Mouse (Mus musculus) kidney, postnatal 14 days (tissue): ENCODE data around the gene Uggt2.

Experiments used
- DNase-seq: peaks from one replicate; pipeline ENCODE4 v3.0.0; 2022; ENCODE audit warnings: mixed read lengths

Uggt2 gene

DNA sequence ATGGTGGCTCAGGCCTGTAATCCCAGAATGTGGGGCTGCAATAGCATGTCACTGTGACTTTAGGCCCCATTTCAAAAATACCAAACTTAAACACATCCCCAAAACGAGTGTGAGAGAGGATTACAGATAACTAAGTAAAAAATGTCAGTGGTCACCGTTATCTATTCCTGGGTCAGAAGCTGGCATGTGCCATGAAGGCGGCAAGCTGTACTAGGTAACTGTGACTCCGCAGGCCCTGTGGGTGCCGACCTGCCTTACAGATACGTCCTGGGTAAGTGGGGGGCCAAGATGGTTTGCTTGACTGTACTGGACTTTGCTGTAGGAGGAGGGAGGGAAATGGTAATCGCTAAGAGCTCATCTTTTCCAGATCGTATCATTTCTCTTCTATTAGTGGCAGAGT is 118.3 kb downstream of the Uggt2 start:
- DNase-seq, result no peak

DNA sequence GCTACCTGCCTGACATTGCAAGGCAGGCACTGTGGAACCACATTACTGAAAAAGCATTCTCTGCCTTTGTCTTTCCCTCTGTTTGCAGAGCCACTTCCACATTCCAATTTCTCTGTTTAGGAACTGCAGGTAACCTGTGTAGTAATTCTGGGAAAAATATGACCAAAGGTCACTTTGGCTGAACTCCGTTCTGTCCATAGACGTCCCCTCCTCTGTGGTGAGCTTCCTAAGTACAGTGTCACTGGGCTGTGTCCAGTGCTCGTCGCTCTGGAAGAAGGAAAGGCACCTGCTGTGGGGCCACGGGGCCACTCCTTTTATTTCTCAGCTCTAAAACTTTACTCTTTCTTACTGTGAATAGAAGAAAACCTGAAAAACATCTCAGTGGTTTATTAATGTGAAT is 118.9 kb downstream of the Uggt2 start:
- DNase-seq, result peak; percentile 8

DNA sequence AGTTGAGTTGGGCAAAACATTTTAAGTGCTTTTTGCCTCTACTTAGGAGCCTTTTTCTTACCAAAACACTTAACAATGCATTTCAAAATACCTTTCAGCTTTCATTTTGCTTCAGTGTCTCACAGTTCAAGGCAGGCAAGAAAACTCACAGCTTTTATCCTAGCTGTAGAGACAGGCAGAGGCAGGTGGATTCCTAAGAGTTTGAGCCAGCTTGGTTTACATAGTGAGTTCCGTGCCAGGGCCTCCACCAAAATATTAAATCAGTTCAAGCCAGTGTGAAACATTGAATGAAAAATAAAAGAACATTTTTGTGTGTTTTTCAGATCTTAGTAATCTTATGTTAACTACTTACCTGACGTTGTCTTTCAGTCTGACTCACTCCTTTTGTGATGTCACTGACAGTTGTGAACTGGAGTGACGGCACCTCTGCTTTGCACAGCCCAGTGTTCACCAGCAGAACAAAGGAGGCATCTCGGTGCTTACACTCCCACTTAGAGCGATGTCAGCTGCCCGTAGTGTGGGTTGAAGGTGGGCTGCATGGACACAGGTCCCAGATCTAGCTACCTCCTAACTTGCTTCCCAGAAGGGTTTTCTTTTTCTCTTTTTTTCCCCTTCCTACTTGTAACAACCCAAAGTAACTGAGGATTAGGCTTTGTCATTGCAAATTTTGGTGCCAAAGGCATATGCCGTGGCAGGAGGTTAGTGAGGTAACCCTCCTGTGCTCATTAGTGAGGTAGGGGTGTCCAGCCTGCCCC is 119.5 kb downstream of the Uggt2 start:
- no peak for DNase-seq

DNA sequence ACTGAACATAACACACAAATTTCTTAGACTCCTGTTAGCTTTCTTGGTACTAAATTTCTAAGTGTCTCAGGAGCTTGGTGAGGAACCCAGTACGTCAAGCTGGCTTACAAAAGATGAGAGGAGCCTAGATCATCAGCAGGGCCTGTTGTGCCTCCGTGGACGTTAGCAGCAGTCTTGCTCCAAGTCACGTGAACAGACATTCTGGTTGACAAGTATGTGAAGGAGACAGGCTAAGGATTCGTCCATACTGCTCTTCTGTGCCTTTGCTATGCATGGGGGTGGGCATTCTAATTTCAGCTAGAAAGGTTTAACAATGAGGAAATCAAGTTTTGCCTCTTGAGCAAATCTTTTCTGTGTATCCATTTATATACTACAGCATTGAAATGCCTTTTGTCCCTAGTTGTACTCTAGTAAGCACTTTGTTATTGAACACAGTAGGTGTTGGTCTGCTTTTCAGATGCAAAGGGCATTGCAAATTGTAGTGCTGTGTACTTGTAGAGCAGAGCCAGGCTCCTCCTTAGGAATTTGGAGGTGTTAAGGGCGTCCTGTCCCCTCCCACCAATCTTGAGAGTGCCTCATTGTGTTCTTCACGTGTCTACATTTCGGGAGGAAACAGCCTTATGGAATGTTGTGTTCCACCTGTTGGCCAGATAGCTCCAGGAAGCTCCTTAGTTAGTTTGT is 122.0 kb downstream of the Uggt2 start:
- DNase-seq, result no peak

DNA sequence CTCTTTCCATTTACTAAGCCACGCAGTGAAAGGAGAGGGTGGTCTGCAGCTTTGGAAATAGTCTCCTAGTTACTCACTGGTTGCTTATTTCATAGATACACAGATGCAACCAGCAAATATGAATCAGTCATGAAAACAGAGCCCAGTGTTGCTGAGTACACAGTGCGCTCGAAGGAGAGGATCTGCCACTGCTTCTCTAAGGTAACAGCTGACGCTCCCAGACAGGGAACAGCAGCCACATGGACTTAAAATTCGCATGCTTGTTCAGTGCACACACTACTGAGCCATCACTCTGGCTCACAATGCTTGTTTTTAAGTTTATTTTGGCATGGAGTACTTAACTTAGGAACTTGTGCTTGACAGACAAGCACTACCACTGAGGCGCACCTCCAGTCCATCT is 127.0 kb downstream of the Uggt2 start:
- DNase-seq, result no peak

DNA sequence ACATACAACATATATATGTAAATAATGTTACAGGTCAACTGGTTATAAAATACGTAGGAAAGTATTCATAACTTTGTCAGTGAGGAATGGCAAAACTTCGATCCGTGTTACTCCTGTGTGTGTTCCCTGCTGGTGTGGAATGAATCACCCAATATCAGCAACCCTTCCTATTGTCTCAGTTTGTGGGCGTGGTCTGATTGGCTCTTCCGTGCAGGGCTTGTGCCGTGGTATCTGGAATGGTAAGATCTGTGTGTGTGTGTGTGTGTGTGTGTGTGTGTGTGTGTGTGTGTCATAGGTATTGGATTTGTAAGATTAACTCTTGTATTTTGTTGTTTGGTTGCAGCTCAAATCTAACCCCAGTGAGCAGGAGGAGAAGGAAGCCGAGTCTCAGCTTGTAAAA is 131.6 kb downstream of the Uggt2 start:
- DNase-seq, result no peak

DNA sequence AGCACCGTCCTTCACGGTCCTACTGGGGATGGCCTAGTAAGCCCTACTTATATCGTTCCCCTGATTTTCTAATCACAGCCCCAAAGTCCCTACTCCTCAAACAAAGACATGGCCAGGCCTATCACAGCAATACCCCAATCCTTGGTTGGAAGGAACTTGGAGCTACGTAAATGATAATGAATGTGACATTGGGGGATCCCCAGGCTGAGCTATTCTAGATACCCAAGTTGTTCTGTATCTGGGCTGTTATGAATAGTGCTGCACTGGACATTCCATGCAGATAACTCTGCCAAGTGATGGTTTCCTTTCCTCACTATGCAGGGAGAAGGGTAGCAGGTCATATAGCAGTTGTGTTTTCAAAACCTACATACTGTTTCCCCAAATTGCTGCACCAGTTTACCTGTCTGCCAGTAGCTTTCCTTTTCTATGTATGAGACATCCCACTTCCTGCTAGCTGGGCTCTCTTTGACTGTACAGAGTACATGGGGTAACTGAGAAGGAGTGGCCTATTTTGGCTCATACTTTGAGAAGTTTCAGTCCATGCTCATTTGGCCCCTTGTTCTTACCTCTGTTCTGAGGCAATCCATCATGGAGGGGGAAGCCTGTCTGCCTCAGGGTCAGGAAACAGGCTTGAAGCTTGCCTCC is 133.8 kb downstream of the Uggt2 start:
- DNase-seq, result no peak

DNA sequence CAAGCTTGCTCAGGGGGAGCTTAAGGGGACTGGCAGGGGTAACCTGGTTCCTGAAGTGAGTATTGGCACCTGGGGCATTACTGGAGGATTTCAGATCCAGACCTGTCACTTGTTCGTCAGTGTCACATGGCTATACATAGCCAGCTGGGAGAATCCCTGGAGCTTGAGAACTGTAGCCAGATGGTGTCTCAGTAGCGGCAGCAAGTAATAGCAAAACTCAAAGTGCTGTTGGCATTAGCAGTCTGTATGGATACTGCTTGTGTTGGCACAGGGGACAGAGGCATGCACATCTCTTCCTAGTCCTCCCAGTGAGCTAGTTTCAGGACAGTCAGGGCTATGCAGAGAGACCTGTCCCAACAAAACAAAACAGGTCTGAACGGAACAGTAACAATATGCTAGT is 141.2 kb downstream of the Uggt2 start:
- no peak for DNase-seq

DNA sequence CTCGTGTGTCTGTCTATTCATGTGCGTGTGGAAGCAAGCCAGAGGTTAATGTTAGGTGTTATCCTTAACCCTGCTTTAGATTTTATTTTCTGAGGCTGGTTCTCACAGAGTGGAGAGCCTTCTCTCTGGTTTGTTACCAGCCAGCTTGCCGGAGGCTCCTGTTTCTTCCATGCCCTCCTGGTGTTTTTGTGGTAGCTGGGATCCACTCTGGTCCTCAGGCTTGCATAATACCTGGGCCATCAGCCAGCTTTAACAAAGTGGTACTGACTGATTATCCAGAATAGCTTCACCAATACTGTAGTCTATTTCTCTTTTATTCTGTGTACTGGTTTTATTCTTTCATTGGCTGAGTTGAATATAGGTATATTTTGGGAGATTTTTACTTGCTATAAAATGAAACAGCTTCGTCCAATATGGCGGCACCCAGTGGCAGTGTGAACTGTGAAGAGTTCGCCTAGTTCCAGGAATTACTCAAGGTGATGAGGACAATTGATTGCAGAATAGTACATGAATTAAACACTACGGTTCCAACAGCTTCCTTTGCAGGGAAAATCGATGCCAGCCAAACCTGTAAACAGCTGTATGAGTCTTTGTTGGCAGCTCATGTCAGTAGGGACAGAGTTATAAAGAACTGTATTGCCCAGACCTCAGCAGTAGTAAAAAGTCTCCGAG is 147.2 kb downstream of the Uggt2 start:
- DNase-seq, result no peak

DNA sequence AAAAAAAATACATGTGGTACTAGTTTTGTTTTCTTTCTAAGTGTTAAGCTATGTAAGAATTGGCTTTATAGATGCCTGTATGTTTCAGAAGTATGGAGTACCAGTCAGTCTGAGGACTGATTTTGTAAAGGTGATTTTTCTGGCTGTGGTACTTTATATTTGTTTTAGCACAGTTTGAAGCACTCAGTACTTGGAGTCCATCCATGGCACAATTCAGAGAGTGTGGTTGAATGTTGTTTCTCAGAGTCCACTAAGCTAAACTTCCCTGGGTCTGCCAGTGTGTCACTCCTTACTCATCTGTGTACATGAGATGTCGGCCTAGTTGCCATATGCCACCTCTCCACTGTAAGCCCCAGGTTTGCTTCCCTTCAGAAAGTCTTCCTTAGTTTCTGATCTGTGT is 150.4 kb downstream of the Uggt2 start:
- DNase-seq, result no peak

DNA sequence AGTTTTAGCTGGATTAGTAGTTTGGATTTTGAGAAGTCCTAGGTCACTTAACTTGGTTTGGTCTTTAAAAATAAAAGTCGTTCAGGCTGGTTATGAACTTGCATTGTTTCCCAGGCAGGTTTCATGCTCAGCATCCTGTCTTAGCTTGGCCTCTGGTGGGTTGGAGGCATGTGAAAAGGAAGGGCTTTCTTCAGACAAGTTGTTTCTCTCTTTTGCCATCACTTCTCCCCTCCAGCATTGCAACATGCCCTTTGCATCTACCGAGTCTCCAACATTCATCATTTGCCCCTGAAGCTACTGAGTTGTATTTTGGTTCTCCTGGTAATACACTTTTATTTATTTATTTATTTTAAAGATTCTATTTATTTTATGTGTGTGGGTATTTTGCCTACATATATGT is 154.5 kb downstream of the Uggt2 start:
- no peak for DNase-seq

DNA sequence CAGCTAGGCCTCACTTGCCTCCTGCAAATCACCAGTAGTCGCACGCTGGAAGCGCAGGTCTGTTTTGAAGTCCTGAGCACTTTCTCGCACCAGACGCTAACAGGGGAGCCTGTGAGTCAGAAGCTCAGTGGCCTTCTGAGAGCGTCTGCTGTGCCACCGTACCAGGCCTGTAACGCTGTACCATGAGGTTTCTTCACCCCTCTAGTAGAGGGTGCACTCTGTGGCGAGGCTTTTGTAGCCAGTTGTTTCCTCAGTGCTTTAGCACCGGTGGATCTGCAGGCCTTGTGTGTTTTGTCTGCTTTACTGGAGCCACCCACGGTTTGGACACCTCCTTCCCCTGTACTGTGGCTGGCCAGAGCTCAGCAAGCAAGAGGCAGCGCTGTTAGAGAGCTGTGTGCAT is 157.2 kb downstream of the Uggt2 start:
- no peak for DNase-seq

DNA sequence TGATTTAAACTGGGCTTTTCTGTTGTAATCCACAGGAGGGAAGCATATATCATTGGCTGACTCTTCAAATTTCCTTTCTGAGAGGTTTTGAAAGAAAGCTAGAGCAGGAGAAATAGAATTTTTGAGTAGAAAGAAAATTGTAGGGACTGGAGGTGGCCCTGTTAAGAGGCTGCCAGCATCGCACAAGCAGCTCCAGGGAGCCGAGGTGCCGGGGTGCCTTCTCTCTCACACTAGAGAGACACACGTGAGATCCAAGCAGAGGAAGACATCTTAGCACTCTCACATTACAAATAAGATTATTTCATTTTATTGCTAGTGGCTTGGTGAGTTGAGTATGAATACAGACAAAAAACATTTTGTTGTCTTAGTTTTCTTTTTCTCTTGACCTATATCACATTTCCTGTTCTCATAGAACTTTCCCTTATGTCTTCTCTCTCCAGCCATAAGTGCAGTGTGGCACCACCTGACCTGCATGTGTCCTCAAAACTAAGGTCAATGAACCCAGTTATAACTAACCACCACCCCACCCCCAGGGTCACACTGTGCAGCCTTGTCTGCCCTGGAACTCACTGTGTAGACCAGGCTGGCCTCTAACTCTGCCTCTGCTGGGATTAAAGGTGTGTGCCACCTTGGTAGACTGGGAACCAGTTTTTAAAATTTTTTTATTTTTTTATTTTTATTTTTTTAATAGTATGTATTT is 158.3 kb downstream of the Uggt2 start:
- no peak for DNase-seq

DNA sequence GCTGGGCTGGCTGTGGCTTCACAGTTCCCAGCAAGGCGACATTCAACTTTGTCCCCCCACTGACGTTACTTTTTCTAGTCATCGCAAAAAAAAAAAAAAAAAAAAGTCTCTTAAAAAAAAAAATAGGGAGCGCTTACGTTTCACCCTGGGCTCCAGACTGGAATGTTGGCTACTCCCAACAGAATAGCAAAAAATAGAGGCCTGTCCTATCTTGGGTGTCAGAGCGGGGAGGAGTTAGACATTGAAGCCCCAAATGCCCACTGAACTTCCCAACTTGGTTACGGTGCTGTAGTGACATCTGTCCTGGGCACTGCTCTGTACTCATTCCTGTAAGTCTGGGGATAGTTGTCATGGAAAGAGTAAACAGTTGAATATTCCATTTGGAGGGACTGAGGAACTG is 160.7 kb downstream of the Uggt2 start:
- peak; percentile 22 for DNase-seq

DNA sequence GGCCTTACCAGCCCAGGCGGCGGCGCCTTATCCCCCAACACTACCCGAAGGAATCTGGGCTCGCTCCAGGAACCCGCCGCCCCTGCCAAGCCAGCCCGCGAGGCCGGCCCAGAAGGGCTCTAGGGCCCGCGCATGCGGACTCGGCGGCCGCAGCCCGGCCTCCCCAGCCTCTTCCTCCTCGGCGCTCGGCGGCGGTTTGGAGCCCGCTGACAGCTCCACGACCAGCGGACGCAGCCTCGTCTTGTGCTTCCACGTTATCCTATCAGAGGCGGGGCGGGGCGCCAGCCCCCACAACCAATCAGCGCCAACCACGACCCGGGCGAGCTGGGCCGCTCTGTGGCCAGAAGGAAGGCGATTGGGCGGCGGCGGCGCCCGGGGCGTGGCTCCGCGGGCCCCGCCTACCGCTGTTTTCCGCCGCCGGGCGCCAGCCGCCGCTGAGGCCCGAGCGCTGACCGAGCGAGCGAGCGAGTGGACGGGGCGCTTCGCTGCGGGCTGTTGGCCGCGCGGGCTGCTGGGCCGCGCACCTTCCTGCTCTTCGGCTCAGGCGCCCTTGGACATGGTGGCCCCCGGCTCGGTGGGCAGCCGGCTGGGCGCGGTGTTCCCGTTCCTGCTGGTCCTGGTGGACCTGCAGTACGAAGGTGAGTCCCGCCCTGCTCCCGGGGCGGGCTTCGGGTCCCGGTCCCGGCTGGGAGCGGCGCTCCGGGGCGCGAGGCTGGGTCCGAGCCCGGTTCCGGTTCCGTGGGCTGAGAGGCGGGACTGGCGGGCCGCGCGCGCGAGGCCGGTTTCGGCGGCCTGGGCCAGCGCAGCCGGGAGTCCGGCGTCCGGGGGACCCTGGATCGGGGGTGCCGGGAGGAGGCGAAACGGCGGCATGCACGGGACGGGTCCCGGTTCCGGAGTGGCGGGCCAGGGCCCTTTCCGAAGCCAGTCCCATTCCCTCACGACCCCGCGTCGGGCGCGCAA is 161.4 kb downstream of the Uggt2 start, which contains the start of gene Dnajc3:
TSS of gene Dnajc3 (plus strand) at position 444 of the 960 bp plus-strand sequence.
- DNase-seq, result peak; percentile 100

DNA sequence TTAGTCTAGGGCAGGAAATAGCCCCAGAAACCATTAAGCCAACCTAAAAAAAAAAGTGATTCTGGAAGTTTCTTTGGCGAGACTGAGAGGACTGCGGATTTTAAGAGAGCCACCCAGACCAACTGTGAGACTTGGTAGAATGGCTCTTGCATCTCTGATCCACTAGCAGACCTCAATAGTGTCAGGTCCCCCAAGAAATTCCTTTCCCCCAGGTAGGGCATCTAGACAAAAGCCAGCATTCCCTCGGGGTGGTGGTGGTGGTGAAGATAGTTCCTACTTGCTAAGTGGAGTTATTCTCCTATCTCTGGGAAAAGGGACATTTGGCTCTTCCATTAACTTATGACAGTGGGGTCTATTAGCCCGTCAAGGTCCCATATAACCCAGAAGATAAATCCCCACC is 162.3 kb downstream of the Uggt2 start:
- no peak for DNase-seq

DNA sequence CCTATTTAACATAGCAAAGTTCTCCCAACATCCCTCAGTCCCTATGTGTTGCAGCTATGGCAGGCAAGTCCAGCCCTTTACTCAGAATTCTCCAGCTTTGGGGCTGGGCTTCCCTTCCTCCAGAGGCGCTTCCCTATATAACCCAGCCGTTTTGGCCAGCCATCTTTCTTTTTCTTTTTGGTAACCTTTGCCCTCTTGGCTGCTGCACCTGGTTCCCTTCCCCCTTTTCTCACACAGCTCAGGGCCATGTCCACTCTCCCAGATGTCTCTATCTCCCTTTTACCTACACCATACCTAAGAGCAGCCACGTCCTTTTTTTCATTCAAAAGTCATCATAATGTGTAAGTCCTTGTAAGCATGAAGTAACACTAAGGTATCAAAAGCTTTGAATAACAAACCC is 163.0 kb downstream of the Uggt2 start:
- no peak for DNase-seq
